8 mouse cellular contexts compared by ENCODE assay signal in the genomic region with DNA sequence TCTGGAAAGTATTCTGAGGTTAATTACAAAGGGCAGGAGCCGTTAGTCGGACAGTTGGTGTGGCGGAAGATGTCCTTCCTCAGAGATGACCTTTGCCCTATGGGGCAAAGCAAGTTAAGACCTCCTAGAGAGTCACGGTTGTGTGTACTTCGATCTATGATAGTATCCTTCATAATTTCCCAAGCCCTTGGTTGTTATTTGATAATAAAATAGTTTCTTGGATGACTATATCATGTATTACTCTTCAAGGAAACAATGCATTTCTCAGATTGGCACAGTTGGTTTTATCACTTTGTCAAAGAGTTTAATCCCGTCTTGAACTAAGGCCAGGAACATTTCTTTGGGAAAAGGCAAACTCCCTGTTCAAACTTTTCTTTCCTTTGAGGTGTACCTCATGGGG. TPM values are rescaled to one million over a fixed set of nuclear protein-coding genes. Genes with fewer than 3 reads are reported as not detected.
DNase-seq lines count a peak whose midpoint lies in the region; ATAC-seq and TF ChIP-seq lines count a peak whose summit lies in the region.

A gene (minus strand): TSS at position 101 of the 400 bp plus-strand sequence.

- H3K27ac ChIP-seq in kidney, embryonic 15.5 days: peak within 1 kb of the TSS; percentile 42; the same call in 1 of the 2 replicates
- H3K27ac ChIP-seq in forebrain, embryonic 15.5 days (replicated peaks): peak within 1 kb of the TSS; percentile 83
- H3K27ac ChIP-seq in limb, embryonic 12.5 days: peak within 1 kb of the TSS; percentile 42; the same call in 1 of the 2 replicates
- H3K27ac ChIP-seq in olfactory bulb, adult 2 months (ENCODE audit: insufficient read depth, low read depth, low read length): no peak within 1 kb of the TSS

- peaks cover 16% of the 10 kb centered on the region for H3K4me1 ChIP-seq in kidney, embryonic 15.5 days
- peaks cover 22% of the 10 kb centered on the region for H3K4me1 ChIP-seq in forebrain, embryonic 15.5 days
- peaks cover 10% of the 10 kb centered on the region for H3K4me1 ChIP-seq in limb, embryonic 12.5 days (replicated peaks)
- peaks cover 4% of the 10 kb centered on the region for H3K4me1 ChIP-seq in olfactory bulb, adult 2 months (ENCODE audit: control insufficient read depth, insufficient read depth, low read length)

- H3K4me2 ChIP-seq in kidney, embryonic 15.5 days: peak within 1 kb of the TSS; percentile 76
- H3K4me2 ChIP-seq in forebrain, embryonic 15.5 days (replicated peaks): peak within 1 kb of the TSS; percentile 76
- peak within 1 kb of the TSS; percentile 65 for H3K4me2 ChIP-seq in limb, embryonic 12.5 days

- peak within 1 kb of the TSS; percentile 58 for H3K9ac ChIP-seq in kidney, embryonic 15.5 days
- peak within 1 kb of the TSS; percentile 73 for H3K9ac ChIP-seq in forebrain, embryonic 15.5 days (replicated peaks)
- H3K9ac ChIP-seq in limb, embryonic 12.5 days (replicated peaks): peak within 1 kb of the TSS; percentile 70

- TF ChIP-seq POLR2A in olfactory bulb, adult 2 months (IDR thresholded peaks at IDR 0.05; ENCODE audit: insufficient read depth, low read depth, low read length): no peak

- DNase-seq in kidney, adult 11 months: no peak
- DNase-seq in adrenal gland, adult 8-10 months: no peak
- DNase-seq in right cerebral cortex, adult 18-20 months: no peak
- no peak for DNase-seq in retina, embryonic 14.5 days (ENCODE audit: low spot score)

- H3K27me3 ChIP-seq in kidney, embryonic 15.5 days: no peaks in the 10 kb centered on the region
- no peaks in the 10 kb centered on the region for H3K27me3 ChIP-seq in forebrain, embryonic 15.5 days
- no peaks in the 10 kb centered on the region for H3K27me3 ChIP-seq in limb, embryonic 12.5 days

- no peak for TF ChIP-seq CTCF in olfactory bulb, adult 2 months (IDR thresholded peaks at IDR 0.05; ENCODE audit: insufficient read depth, low read depth, low read length)

- 64% methylated on average over 6 of the region's 6 CpGs for WGBS in kidney, embryonic 15.5 days
- 69% methylated on average over 6 of the region's 6 CpGs for WGBS in forebrain, embryonic 15.5 days
- WGBS in limb, embryonic 12.5 days: 58% methylated on average over 6 of the region's 6 CpGs
- 69% methylated on average over 6 of the region's 6 CpGs for WGBS in olfactory bulb, adult 2 months

- H3K36me3 ChIP-seq in kidney, embryonic 15.5 days: peaks cover 13% of the 10 kb centered on the region
- H3K36me3 ChIP-seq in forebrain, embryonic 15.5 days: peaks cover 11% of the 10 kb centered on the region
- H3K36me3 ChIP-seq in limb, embryonic 12.5 days: peaks cover 13% of the 10 kb centered on the region

- H3K9me3 ChIP-seq in kidney, embryonic 15.5 days (replicated peaks): no peaks in the 10 kb centered on the region
- no peaks in the 10 kb centered on the region for H3K9me3 ChIP-seq in forebrain, embryonic 15.5 days
- no peaks in the 10 kb centered on the region for H3K9me3 ChIP-seq in limb, embryonic 12.5 days

- ATAC-seq in kidney, embryonic 15.5 days (replicated peaks; ENCODE audit: low FRiP score): peak; percentile 6; the same call in 1 of the 2 replicates
- ATAC-seq in forebrain, embryonic 15.5 days (replicated peaks): no peak
- ATAC-seq in limb, embryonic 12.5 days (ENCODE audit: insufficient number of reproducible peaks, insufficient read depth, low FRiP score, low TSS enrichment, low read depth): no peak

- H3K4me3 ChIP-seq in kidney, embryonic 15.5 days (replicated peaks): peak within 1 kb of the TSS; percentile 68
- peak within 1 kb of the TSS; percentile 77 for H3K4me3 ChIP-seq in forebrain, embryonic 15.5 days
- H3K4me3 ChIP-seq in limb, embryonic 12.5 days (replicated peaks): peak within 1 kb of the TSS; percentile 65
- H3K4me3 ChIP-seq in olfactory bulb, adult 2 months (ENCODE audit: insufficient read depth, low read depth, low read length): peak within 1 kb of the TSS; percentile 70

RNA-seq across cellular contexts. Expression of the gene that starts here (rescaled TPM):
- polyA plus RNA-seq in kidney, embryonic 15.5 days (2015; fragmentation: Nextera tagmentation; extraction: Ambion mirVana): 25.9 and 26.8 TPM in 2 replicates
- 10 to 100 TPM; 18.1 to 25.0 (median 21.0) TPM for total RNA-seq in adrenal gland, adult 8-10 months (2022)
- 30.6 and 36.7 TPM in 2 replicates for polyA plus RNA-seq in forebrain, embryonic 15.5 days (2015; fragmentation: Nextera tagmentation; extraction: Ambion mirVana)
- 22.7 and 23.3 TPM in 2 replicates for polyA plus RNA-seq in limb, embryonic 12.5 days (2016; fragmentation: Nextera tagmentation; extraction: Ambion mirVana)
- polyA plus RNA-seq in olfactory bulb, adult 2 months (2012; ENCODE audit: insufficient read depth, insufficient read length, low replicate concordance, missing spikeins): not detected in 2 replicates

Comparison
In these comparisons a context has a peak if more than half of its experiments do, and no peak if none do; other contexts are left out.
1. RNA of the gene that starts here (polyA plus RNA-seq): 30.6 to 36.7 TPM in forebrain, embryonic 15.5 days, 25.9 to 26.8 TPM in kidney, embryonic 15.5 days and 22.7 to 23.3 TPM in limb, embryonic 12.5 days; not detected in olfactory bulb, adult 2 months; every median in the first group is over 10 times any median in the second.
2. Peak in every context shown above with its lines, with median percentiles within 50 percentile points of each other: H3K4me2 ChIP-seq, H3K4me3 ChIP-seq and H3K9ac ChIP-seq.